9 mouse cellular contexts compared by ENCODE assay signal in the genomic region with DNA sequence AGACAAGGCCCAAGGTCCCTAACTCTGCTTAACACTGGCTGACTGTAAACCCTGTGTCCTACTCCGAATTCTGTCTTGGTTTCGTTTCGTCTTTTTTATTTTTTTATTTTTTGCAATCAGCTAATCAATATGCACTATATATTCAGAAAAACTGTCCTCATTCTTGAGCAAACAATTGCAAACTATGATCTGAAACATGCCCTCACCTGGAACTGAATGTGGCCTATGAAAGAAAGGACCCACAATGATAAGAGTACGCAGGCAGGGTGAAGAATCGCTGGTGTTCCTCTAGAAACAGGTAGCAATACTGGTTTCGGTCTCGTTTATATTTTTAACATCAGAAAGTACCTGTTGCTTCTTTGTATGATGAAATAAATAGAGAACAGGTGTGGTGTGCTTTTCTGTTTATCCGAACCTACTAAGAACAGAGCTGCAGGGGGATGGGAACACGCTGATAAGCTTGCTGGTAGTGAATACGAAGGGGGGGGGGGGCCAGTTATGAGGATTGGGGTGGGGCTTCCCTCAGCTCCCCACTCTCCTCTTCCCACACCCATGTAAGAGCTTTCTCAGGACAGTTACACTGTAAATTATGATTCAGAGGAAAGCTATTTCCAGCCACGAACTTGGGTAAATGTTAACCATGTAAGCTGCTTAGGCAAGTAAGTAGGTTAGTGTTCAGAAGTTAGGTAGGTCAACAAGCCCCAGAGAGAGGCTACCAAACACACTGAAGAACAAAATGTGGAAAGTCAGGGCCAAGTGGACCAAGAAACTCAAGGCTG.
DNase-seq lines count a peak whose midpoint lies in the region; ATAC-seq and TF ChIP-seq lines count a peak whose summit lies in the region.
"Had no signal": no experiment of that assay in that cellular context is flagged by ENCODE, and none has a peak within 500 bp of the region (broad histone marks: within the 10 kb centered on the region; RNA-seq: fewer than 3 reads in every experiment).

No protein-coding gene starts in this region.

- H3K4me2 ChIP-seq in hindbrain, embryonic 12.5 days (replicated peaks) = no peak overlapping the region
- H3K4me2 ChIP-seq in hindbrain, embryonic 14.5 days (replicated peaks) = no peak overlapping the region

- peak; percentile 6 to 51; a peak in 2 of 4 replicates for TF ChIP-seq EP300 in MEL (IDR thresholded peaks at IDR 0.05; ENCODE audit: low read depth in 1 of 2, low read length in 2 of 2)

- 89% methylated on average over 11 of the region's 11 CpGs for WGBS in hindbrain, embryonic 12.5 days
- WGBS in hindbrain, embryonic 14.5 days = 92% methylated on average over 11 of the region's 11 CpGs

- H3K79me2 ChIP-seq in MEL (ENCODE audit: control insufficient read depth, insufficient read depth, low read length, poor library complexity) = no peaks in the 10 kb centered on the region; the same call in 1 of the 2 replicates

- no peak for TF ChIP-seq POLR2A in MEL (IDR thresholded peaks at IDR 0.05; ENCODE audit: control insufficient read depth in 1 of 2, insufficient read depth in 1 of 2, low read depth in 1 of 2, low read length in 2 of 2, poor library complexity in 1 of 2)

- H3K36me3 ChIP-seq in hindbrain, embryonic 12.5 days = no peaks in the 10 kb centered on the region
- H3K36me3 ChIP-seq in hindbrain, embryonic 14.5 days (replicated peaks; ENCODE audit: control insufficient read depth, insufficient read depth) = no peaks in the 10 kb centered on the region
- peaks cover 0 to 56% of the 10 kb centered on the region in 2 experiments; a peak in 3 of 4 replicates for H3K36me3 ChIP-seq in MEL (ENCODE audit: control insufficient read depth in 1 of 2, insufficient read depth in 2 of 2, low read length in 2 of 2)

- no peak for TF ChIP-seq CTCF in MEL (IDR thresholded peaks at IDR 0.05 in 2 of 3, conservative IDR thresholded peaks at IDR 0.05 in 1 of 3; ENCODE audit: control insufficient read depth in 1 of 3, insufficient read depth in 1 of 3, low read depth in 2 of 3, low read length in 3 of 3, poor library complexity in 1 of 3, severe bottlenecking in 1 of 3)

- no peak for ATAC-seq in hindbrain, embryonic 12.5 days (ENCODE audit: low FRiP score)
- no peak for ATAC-seq in hindbrain, embryonic 14.5 days (ENCODE audit: low FRiP score)

- peak overlapping the region; percentile 69; the same call in 1 of the 2 replicates for H3K27ac ChIP-seq in hindbrain, embryonic 12.5 days
- no peak overlapping the region for H3K27ac ChIP-seq in hindbrain, embryonic 14.5 days
- peak overlapping the region; percentile 59 for H3K27ac ChIP-seq in MEL (ENCODE audit: control insufficient read depth, low read depth, low read length)

- no peaks in the 10 kb centered on the region for H3K27me3 ChIP-seq in hindbrain, embryonic 12.5 days
- no peaks in the 10 kb centered on the region for H3K27me3 ChIP-seq in hindbrain, embryonic 14.5 days (ENCODE audit: control insufficient read depth, insufficient read depth, low read length)
- no peaks in the 10 kb centered on the region for H3K27me3 ChIP-seq in MEL (ENCODE audit: control insufficient read depth in 1 of 2, insufficient read depth in 2 of 2, low read length in 2 of 2)

- DNase-seq in hindbrain, embryonic 14.5 days (ENCODE audit: low spot score) = no peak
- DNase-seq in 416B (ENCODE audit: low read depth) (peak; percentile 29), MEL (ENCODE audit: low read depth, low spot score) (peak; percentile 46), liver (peak; percentile 58)
- DNase-seq in frontal cortex, adult 2 months (ENCODE audit: extremely low spot score in 1 of 2, low spot score in 1 of 2) = no peak
- no peak for DNase-seq in right cerebral cortex, adult 18-20 months
- no peak for DNase-seq in cerebellum, postnatal 36 days

- H3K9me3 ChIP-seq in hindbrain, embryonic 12.5 days (replicated peaks) = no peaks in the 10 kb centered on the region
- H3K9me3 ChIP-seq in hindbrain, embryonic 14.5 days (ENCODE audit: control insufficient read depth, low read length) = no peaks in the 10 kb centered on the region
- H3K9me3 ChIP-seq in MEL (replicated peaks; ENCODE audit: insufficient read depth, low read length) = no peaks in the 10 kb centered on the region

- TF ChIP-seq RAD21 in MEL (IDR thresholded peaks at IDR 0.05; ENCODE audit: low read depth, low read length) = no peak

- no peak overlapping the region for H3K9ac ChIP-seq in hindbrain, embryonic 12.5 days
- no peak overlapping the region for H3K9ac ChIP-seq in hindbrain, embryonic 14.5 days
- peak overlapping the region; percentile 59 for H3K9ac ChIP-seq in MEL (ENCODE audit: control insufficient read depth, low read depth, low read length, poor library complexity, severe bottlenecking)

- no peak overlapping the region for H3K4me3 ChIP-seq in hindbrain, embryonic 12.5 days
- no peak overlapping the region for H3K4me3 ChIP-seq in hindbrain, embryonic 14.5 days (replicated peaks; ENCODE audit: low read length)
- peak overlapping the region; percentile 26 to 60 for H3K4me3 ChIP-seq in MEL (ENCODE audit: control insufficient read depth in 1 of 2, insufficient read depth in 1 of 2, low read depth in 2 of 2, low read length in 2 of 2)
- H3K4me3 ChIP-seq: myocyte had no signal

- H3K4me1 ChIP-seq in hindbrain, embryonic 12.5 days = peaks cover 35% of the 10 kb centered on the region
- H3K4me1 ChIP-seq in hindbrain, embryonic 14.5 days (replicated peaks; ENCODE audit: control insufficient read depth, insufficient read depth, low read length) = peaks cover 37% of the 10 kb centered on the region
- H3K4me1 ChIP-seq in MEL (ENCODE audit: control insufficient read depth in 1 of 2, insufficient read depth in 2 of 2, low read length in 2 of 2) = peaks cover 37 to 54% of the 10 kb centered on the region in 2 experiments

TF ChIP-seq in MEL, 35 proteins besides CTCF, POLR2A, EP300 and RAD21:
- no peak for TF ChIP-seq CHD1 (IDR thresholded peaks at IDR 0.05; ENCODE audit: low read depth, low read length)
- no peak for TF ChIP-seq USF1 (IDR thresholded peaks at IDR 0.05; ENCODE audit: low read depth, low read length)
- TF ChIP-seq ZKSCAN1 (IDR thresholded peaks at IDR 0.05; ENCODE audit: low read depth, low read length) = no peak
- TF ChIP-seq MEF2A (IDR thresholded peaks at IDR 0.05; ENCODE audit: extremely low read depth, insufficient replicate concordance, low read depth, low read length, poor library complexity, severe bottlenecking) = no peak
- peak; percentile 78 for TF ChIP-seq MAZ (IDR thresholded peaks at IDR 0.05; ENCODE audit: low read depth, low read length)
- no peak for TF ChIP-seq MAX (IDR thresholded peaks at IDR 0.05; ENCODE audit: low read length)
- TF ChIP-seq HCFC1 (IDR thresholded peaks at IDR 0.05; ENCODE audit: low read depth, low read length) = 0 out of 2 replicates have a peak, but pooled peaks have one; percentile 8
- TF ChIP-seq E2F4 (IDR thresholded peaks at IDR 0.05; ENCODE audit: borderline replicate concordance, low read depth, low read length) = no peak
- TF ChIP-seq UBTF (IDR thresholded peaks at IDR 0.05; ENCODE audit: borderline replicate concordance, insufficient read depth, low read depth, low read length) = no peak
- no peak for TF ChIP-seq NRF1 (IDR thresholded peaks at IDR 0.05; ENCODE audit: insufficient read depth, low read depth, low read length, poor library complexity, severe bottlenecking)
- TF ChIP-seq MYB (IDR thresholded peaks at IDR 0.05; ENCODE audit: low read depth, low read length) = no peak
- TF ChIP-seq GATA1 (IDR thresholded peaks at IDR 0.05; ENCODE audit: low read depth, low read length) = peak; percentile 17; the same call in 1 of the 2 replicates
- TF ChIP-seq TCF12 (IDR thresholded peaks at IDR 0.05; ENCODE audit: low read depth, low read length) = peak; percentile 47; the same call in 1 of the 2 replicates
- TF ChIP-seq ETS1 (IDR thresholded peaks at IDR 0.05; ENCODE audit: low read depth, low read length) = peak; percentile 51; the same call in 1 of the 2 replicates

Comparison
In these comparisons a context has a peak if more than half of its experiments do, and no peak if none do; other contexts are left out.
1. H3K4me3 ChIP-seq: peak in MEL (2 of 2); none in hindbrain, embryonic 12.5 days (single experiment) and hindbrain, embryonic 14.5 days (single experiment).
2. DNase-seq: peak in 416B (single experiment), MEL (single experiment) and liver (single experiment); none in hindbrain, embryonic 14.5 days (single experiment), frontal cortex, adult 2 months (0 of 2), right cerebral cortex, adult 18-20 months (single experiment) and cerebellum, postnatal 36 days (0 of 2).